Mouse (Mus musculus): Measurements from ENCODE around the gene Srrm2. TPM values are rescaled to one million over a fixed set of nuclear protein-coding genes. Genes with fewer than 3 reads are reported as not detected.

The Srrm2 gene
- total RNA-seq (2021), result 100 to 1,000 TPM; 573 to 599 TPM
- long read RNA-seq, experiment 1, partial matches to known transcripts, result 4 of 9 reads
- long read RNA-seq, experiment 1, other reads (novel, unspliced or antisense), result 5 of 9 reads
- long read RNA-seq, experiment 2, partial matches to known transcripts, result 3 of 13 reads
- long read RNA-seq, experiment 2, other reads (novel, unspliced or antisense), result 6 of 13 reads

DNA sequence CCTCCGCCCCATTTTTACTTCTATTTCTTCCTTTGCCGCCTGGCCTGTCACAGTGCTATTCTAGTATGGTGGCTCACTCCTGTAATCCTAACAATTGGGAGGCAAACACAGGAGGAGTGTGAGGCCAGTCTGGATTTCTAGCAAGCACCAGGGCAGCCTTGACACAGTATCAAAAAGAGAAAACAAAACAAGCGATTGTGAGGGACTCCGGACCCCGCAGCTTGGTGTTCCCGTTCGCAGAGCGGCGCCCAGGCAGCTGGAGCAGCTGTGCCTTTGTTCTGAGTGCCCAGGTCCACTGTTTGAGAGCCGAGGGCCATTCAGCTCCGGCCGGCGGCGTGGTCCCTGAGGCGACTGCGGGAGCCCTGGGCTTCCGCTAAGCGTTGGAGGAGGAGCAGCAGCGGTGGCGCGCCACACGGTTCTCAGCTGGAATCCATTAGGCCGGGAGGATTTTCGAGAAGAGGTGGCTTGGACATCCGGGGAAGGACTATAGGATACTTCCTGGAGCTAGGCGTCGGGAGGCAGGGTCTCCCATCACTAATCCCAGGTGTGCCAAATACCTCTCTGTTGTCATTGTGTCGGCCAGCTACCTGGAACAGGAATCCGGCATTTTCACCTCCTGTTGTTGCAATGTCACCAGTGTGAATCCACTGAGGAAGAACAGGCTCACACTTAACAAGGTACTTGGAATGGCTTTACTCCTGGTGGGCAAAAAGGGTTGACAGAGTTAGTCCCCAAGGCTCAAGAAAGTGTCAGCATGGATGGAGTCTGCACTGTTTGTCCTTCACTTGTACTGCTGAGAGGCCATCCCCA is at the start of gene Srrm2:
TSS of gene Srrm2 (plus strand) at position 264 of the 810 bp plus-strand sequence.
- intact Hi-C loops (cut with DNase I), result no loop called here
- DNase-seq (ENCODE audit: low spot score in 2 of 2), result peak; percentile 43 to 50

DNA sequence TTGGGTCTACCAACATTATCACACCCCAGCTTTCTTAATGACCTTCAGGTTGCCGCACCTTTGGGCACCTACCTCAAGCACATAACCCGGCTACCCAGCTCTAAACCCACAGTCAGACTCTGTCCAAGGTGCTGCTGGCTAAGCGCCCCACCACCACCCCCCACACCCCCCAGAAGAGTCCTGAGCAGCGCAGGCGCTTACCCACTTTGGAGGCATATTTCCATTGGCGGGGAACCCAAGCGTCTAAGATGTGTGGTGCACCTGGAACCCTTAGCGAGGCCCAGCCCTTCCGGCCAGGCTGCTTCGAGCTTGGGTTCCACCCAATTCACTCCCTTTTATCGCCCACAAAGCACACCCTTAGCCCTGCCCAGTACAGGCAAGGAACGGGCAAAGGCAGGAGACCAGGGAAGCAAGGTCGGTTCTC is 49.7 kb upstream of the Srrm2 start, which contains the start of gene Paqr4:
TSS of gene Paqr4 (minus strand) at position 270 of the 424 bp plus-strand sequence.
- intact Hi-C loops (cut with DNase I), result no loop called here
- DNase-seq (ENCODE audit: low spot score in 2 of 2), result no peak

DNA sequence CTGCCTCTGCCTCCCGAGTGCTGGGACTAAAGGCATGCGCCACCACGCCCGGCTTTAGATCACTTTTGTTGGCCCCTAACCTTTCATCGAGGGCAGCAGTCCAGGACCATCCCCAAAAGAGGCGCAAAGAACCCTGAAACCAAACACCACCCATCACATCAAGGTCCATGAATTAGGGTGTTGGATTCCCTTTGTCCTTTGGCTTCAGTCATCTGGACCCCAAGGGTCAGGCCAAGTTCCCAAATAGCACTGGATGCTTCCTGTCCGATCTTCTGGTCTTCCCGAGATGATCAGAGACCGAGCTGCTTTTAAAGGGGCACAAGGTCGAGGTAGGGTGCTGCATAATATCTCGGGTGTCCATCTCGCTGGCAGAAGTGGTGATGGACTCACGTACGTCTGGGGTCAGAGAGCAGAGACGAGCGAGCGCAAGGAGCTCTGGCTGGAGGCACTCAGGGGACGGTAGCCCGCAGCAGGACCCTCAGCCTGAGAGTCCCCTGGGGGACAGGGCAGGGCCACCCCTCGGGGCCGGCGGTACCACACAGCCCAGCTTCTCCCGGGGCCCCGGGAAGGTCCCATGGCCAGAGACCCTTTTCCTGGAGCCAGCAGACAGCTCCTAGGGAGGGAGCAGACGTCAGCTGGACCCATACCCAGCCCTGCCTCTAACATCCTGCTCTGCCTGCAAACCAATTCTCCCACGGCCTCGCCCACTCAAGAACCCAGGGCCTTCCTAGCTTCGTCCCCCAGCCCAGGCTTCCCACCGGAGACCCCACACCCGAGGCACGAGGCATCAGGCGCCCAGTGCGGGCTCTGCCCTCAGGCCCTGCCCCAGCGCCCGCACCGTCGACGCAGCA is 48.7 kb upstream of the Srrm2 start:
- no peak for DNase-seq (ENCODE audit: low spot score in 2 of 2)
- intact Hi-C loops (cut with DNase I), result no loop called here

DNA sequence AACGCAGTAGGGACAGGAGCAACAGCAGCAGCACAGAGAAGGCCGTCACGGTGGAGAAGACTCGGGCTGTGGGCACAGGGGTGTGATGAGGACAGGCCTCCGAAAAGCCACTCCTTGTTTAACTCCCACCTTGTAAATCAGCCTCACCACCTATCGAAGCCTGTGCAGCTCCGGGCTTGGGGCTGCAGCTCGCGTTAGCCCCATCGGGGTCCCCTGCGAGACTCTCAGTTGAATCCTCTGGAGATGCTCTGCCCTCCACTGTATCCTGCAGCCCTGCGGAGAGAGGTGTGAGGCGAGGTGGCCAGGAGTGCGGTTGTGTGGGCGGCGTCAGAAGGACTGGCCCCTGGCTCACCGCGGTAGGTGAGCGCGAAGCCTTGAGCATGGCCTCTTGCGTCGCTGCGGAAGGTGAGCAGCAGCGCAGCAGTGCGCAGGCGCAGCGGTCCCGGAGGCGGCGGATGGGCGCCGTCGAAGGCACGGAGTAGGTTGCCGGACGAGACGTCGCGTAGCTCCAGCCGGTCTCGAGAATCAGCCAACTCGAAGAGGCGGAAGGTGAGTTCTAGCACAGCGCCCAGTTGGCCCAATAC is 48.0 kb upstream of the Srrm2 start:
- intact Hi-C loops (cut with DNase I), result no loop called here
- no peak for DNase-seq (ENCODE audit: low spot score in 2 of 2)

DNA sequence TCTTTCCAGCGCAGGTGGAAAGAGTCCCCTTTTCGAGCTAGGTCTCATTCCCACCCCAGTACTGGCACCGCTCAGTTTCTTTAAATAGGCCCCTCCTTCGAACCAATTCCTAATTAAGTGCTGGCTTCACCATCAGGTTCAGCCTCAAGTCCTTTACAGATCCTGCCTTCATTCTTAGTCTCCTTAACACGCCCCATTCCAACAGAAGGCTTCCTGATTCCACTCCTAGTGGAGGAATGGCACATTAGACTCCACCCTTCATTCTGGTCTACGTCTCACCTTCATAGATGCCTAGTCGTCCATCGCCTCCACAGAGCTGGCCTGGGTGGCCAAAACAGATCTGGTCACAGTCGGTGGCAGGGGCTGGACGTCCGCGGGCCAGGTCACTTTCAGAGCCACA is 47.4 kb upstream of the Srrm2 start:
- intact Hi-C loops (cut with DNase I), result no loop called here
- DNase-seq (ENCODE audit: low spot score in 2 of 2), result no peak

DNA sequence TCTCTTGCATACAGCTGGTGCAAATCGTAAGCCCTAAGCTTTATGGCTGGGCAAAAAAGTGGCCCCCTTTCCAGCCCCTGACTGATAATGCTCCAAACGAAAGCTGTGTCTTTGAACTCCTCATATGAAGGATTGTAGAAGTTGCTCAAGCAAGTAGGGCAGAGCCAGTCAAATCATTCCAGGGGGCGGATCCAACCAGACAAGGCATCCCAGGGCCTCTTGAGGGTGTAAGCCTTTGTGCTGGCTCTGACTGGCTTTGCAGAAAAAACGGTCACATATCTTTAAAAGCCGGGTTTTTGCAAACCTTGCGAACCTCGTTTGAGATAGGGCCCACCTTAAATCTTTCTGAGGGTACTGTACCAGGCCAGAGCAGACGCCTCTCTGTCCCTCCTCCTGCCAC is 46.3 kb upstream of the Srrm2 start:
- DNase-seq (ENCODE audit: low spot score in 2 of 2), result no peak
- intact Hi-C loops (cut with DNase I), result no loop called here

DNA sequence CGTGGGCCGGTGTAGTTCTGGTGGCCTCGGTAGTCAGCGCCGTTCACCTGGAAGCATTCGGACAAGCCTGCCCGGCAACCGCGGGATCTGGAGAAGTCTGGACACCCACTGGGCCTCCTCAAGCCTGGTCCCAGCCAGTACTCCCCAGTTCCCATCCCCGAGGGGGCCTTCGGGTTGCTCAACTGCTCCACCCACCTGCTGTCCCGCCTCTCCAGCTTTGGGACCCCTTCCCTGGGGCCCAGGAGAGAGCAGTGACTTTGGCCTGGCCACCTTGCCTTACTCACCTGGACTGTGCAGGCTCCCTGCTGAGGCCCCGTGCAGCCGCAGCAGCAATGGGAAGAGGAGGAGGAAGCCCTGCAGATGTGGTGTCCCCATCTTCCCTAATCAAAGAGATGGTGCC is 45.7 kb upstream of the Srrm2 start:
- DNase-seq (ENCODE audit: low spot score in 2 of 2), result no peak
- intact Hi-C loops (cut with DNase I), result no loop called here

DNA sequence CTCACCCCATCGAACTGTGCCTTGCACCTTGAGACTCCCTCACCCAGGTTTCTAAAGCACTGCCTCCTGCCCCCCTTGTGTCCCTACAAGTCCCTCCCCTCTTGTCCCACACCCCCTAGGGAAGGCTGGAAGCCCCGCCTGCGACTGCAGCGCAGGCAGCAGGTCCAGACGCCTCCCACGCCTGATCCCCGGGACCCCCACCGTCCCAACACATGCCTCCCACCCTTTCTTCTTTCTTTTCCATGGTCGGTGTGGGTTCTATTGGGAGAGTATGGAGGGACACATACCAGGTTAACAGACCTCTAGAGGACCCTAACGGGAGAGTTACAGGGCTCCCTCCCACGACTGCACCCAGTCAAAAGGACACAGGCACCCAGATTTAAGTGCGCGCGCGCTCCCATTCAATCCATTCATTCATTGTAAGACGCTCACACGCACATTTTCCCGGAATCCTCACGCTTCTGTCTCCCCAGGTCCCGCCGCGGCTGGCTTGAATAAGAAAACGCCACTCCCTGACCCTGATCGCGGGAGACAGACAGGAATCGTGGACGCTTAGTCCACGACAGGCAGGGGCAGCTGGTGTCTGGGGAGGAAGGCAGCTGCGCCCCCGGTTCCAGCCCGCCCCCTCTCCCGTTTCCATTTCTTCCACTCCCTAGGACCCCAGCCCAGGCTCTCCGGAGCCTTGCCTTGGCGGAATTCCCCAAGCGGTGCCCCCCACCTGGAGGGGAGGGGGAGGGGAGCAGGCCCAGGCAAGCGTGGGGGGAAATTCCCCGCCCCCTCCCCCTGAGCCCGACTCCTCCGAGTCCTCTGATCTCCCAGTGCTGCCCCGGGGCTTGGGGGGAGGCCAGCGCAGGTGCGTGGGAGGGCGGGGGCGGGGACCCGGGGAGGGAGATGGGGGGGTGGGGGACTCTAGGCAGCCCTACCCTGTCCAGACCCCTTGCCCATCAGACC is 44.8 kb upstream of the Srrm2 start, which contains the start of gene Kremen2:
TSS of gene Kremen2 (minus strand) at position 533 of the 951 bp plus-strand sequence.
- intact Hi-C loops (cut with DNase I), result no loop called here
- DNase-seq (ENCODE audit: low spot score in 2 of 2), result no peak

DNA sequence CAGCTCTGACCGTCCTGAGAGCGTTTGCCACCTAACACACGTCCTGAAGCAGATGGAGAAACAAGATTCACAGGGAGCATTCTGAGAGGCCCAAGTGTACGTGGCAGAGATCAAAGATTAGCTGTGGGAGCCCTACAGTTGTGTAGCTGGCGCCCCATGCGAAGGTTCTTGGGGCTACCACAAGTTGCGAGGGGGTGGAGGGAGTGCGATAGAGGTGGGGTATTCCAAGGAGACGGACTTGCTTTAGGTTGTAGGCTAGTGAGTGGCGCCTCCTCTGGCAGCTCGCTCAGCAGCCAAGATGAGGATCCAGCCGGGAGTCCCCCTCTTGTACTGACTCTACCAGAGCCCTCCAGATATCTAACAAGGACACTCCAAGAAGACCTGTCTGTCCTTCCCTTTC is 44.0 kb upstream of the Srrm2 start:
- DNase-seq (ENCODE audit: low spot score in 2 of 2), result no peak
- intact Hi-C loops (cut with DNase I), result no loop called here

DNA sequence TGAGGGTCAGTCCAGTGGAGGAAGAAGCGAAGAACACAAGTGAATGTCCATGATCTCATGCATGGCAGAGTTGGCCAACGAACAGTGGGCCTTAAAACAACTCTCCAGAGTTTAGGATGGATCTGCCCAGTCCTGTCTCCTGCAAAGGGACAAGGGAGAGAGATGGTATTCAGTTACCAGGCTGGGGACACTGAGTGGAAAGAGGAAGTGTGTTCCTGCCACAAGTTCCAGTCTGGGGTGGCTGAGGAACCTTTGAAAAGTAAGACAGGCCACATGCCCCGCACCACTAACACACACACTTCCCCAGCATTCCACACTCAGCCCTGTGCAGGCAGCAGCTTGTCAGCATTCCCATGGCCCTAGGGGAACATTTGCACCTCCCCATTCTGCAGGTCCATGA is 43.6 kb upstream of the Srrm2 start:
- intact Hi-C loops (cut with DNase I), result no loop called here

DNA sequence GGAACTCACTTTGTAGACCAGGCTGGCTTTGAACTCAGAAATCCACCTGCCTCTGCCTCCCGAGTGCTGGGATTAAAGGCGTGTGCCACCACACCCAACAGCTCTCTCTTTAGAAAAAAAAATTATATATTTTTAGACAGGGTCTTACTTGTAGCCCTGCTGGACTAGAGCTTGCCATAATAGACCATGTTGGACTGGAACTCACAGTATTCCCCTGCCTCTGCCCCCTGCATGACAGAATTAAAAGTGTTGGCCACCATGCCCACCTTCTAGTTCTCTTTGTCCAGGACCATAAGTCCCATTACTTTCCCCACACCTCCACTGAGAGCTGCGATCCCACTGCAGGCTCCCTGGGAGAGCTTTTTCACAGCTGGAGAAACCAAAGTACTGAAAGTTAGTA is 42.9 kb upstream of the Srrm2 start:
- intact Hi-C loops (cut with DNase I), result no loop called here

More for the DNA sequence above, 43.6 kb upstream of the Srrm2 start:
- DNase-seq (ENCODE audit: low spot score in 2 of 2), result no peak

DNA sequence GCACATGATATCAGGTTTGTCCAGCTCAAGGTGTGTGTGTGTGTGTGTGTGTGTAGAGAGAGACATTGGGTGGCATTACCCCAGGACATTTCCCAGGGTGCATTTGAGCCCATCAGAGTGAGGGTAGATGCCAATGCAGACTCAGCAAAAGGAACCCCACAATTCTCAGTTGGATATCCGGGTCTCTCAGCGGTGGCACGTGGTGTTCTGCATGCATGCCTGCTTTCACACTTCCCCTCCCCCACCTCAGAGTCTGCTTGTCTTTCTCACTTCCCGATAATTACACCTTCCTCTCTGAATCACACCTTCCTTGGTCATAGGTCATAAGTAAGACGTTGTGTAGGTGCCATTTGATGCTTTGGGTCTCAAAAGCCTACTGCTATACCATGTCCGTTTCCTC is 42.3 kb upstream of the Srrm2 start:
- intact Hi-C loops (cut with DNase I), result no loop called here

More for the DNA sequence above, 42.9 kb upstream of the Srrm2 start:
- no peak for DNase-seq (ENCODE audit: low spot score in 2 of 2)

DNA sequence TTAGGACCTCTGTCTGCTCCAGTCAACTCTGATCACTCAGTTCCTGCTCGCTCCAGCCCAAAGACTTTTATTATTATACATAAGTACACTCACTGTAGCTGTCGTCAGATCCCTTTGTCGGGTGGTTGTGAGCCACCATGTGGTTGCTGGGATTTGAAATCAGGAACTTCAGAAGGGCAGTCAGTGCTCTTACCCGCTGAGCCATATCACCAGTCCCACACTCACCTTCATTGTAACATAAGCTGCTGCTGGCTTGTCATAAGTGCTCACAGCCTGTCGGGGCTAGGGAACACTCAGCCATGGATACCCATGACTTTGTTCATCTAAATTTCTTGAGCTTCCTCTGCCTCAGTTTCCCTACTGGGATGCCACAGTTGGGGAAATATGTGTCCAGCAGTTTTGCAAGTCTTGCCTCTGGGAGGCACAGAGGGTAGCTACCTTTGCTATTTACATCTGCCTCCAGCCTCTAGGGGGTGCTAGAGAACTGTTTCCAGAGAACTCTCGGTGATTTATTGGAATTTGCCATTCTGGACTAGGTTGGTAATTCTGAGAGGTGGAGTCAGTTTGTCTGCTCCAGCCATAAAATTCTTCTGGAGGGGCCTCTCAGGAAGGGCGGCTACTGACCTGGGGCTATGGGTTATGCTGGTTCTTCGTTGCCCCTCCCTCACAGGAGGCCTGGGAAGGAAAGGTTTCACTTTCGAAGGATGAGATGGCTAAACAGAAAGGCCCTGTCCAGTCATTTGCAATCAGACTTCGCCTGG is 41.5 kb upstream of the Srrm2 start:
- intact Hi-C loops (cut with DNase I), result no loop called here

More for the DNA sequence above, 42.3 kb upstream of the Srrm2 start:
- no peak for DNase-seq (ENCODE audit: low spot score in 2 of 2)

DNA sequence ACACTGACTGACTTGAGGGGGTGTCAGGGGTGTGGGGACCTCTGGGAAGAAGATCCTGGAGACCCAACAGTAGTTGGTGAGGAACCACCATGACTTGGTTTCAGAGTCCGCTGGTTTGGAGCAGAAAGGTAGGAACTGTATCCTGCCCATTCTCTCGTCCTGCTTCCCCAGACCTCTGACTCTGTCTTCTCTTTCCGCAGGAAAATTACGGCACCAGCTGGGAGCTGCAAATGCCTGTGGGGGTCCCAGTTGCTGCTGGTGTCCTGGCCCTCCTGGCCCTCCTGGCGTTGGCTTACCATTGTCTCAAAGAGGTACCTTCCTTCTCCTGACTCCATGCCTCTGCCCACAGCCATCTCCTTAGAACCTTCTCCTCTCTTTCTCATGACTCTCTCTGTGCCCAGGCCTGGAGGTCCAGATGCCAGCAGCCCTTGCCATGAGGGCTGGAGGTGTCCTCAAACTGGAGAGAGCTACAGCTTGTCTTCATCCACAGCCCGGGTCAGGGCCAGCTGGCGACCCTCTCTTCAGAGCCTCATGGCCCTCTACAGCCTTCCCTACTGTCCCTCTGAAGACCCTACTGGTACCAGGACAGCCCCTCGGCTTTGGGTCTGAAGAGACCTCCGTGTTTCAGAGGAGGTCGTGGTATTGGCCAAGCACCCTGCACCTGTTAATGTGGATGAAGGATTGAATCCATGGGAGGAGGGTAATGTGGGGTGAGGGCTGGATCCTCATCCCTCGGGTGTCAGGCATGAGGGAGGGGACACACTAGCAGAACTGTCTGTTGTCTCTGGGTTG is 40.7 kb upstream of the Srrm2 start:
- intact Hi-C loops (cut with DNase I), result no loop called here
- no peak for DNase-seq (ENCODE audit: low spot score in 2 of 2)

More for the DNA sequence above, 41.5 kb upstream of the Srrm2 start:
- peak; percentile 74 to 77 for DNase-seq (ENCODE audit: low spot score in 2 of 2)

DNA sequence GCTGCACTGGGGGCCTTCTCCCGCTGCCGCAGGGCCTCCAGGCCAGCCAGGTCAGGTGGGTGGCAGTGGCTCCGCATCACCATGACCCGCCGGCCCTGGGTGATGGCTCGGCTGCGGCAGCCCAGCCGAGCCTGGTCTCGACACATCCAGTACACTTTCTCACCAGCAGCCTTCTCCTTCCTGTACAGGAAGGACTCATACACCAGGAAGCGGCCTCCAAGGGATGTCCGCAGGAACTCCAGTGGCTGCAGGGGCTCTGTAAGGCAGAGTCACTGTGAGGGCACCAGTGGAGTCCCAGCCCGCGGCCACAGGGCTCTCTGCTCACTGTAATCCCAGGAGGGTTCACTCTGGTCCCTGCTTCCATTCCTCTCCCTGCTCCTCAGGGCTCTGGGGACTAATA is 34.6 kb upstream of the Srrm2 start:
- no peak for DNase-seq (ENCODE audit: low spot score in 2 of 2)
- intact Hi-C loops (cut with DNase I), result no loop called here

DNA sequence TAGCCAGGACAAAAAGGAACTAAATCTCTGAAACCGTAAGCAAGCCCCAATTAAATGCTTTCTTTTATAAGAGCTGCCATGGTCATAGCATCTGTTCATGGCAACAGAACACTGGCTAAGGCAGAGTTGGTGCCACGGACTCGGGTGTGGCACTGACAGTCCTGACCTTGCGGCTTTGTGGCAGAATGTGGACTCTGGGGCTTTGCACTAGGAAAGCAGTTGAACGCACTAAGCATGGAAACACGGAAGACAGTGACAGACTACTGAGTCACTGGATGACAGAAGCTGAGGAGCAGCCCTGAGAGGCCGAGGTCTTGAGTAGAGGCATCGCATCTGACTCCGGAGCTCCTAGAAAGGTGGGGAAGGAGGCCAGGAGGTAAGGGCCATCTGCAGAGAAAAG is 32.8 kb upstream of the Srrm2 start:
- intact Hi-C loops (cut with DNase I), result no loop called here
- no peak for DNase-seq (ENCODE audit: low spot score in 2 of 2)

DNA sequence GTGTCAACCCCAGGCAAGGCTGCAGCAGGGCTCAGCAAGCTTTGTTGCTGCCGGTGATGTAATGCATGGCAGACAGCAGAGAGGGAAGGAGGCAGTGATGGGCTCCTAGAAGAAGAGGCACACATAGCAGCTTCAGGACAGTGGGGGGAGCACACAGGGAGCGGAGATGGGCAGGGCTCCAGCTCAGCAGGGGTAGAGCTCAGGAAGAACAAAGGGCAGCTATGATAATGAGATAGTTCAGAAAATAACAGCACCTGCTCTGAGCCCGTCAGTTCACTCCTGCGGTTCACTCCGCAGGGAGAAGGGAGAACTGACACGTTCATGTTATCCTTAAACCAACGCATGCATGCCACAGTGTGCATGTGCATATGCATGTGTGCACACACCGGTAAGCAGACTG is 31.5 kb upstream of the Srrm2 start:
- DNase-seq (ENCODE audit: low spot score in 2 of 2), result no peak
- intact Hi-C loops (cut with DNase I), result no loop called here
